Mouse (Mus musculus): ENCODE results near the gene Npas2. TPM values are rescaled to one million over a fixed set of nuclear protein-coding genes. Genes with fewer than 3 reads are reported as not detected.

Npas2 gene
- polyA plus RNA-seq, 1 experiment from 2014 or later = 9.8 TPM

DNA sequence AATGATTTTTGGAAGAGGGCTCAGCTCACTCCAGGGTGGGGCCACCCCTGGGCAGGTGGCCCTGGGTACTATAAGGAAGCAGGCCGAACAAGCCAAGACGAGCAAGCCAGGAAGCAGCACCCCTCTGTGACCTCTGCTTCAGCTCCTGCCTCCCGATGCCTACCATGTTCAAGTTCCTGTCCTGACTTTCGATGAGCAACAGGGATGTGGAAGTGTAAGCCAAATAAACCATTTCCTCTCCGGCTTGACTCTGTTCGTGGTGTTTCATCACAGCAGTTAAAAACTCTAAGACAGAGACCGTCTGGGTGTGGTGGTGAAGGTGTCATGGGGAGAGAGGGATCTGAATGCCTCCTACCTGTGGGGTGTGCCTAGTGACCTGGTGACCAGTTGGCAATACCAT lies 116.0 kb downstream of the Npas2 start:
- POLR2A ChIA-PET = no interaction called here
- CTCF ChIA-PET = no interaction called here
- DNase-seq (ENCODE audit: low read depth, low spot score) (no peak), ATAC-seq (no peak)
- no peak for TF ChIP-seq CTCF (IDR thresholded peaks at IDR 0.05)
- in situ Hi-C loops (cut with MboI; ENCODE audit: low pct_unique_long_range_greater_than_20kb) = no loop called here
- no peaks in the 10 kb centered on the region for H3K27me3 ChIP-seq

DNA sequence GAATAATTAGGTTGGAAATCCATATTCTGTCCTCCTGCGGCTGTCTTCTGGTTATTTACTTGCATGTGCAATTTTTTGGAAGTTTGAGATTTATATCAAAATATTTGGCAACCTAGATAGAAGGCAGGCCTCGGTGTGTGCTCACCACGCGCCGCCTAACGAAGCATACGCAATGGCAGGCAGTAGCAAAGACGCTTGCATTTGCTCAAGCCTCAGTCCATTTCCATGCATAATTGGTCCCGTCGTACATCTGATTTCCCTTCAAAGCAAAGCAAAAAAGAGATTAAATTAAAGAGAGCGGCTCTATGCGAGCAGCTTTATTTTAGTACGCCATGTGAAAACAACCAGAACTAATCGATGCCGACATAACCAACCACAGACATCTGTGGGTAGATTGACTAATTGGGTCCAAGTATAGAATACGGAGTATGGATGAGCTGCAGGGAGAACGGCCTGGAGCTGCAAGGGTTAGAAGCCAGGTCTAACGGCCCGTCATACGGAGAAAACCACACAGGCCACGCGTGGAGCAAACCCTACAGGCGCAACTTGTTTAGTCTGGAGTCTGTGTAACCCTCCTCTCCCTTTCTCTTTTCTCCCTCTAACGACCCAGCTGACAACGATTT lies 118.9 kb downstream of the Npas2 start:
- DNase-seq (ENCODE audit: low read depth, low spot score) (no peak), ATAC-seq (no peak)
- ChIA-PET CTCF (interaction anchor here (0.9 kb wide), 1 partner anchor 19 kb away, joined by 3 read pairs; no protein-coding TSS in a partner anchor), POLR2A (no interaction called here)
- in situ Hi-C loops (cut with MboI; ENCODE audit: low pct_unique_long_range_greater_than_20kb) = no loop called here
- TF ChIP-seq CTCF (IDR thresholded peaks at IDR 0.05) = no peak
- no peaks in the 10 kb centered on the region for H3K27me3 ChIP-seq

DNA sequence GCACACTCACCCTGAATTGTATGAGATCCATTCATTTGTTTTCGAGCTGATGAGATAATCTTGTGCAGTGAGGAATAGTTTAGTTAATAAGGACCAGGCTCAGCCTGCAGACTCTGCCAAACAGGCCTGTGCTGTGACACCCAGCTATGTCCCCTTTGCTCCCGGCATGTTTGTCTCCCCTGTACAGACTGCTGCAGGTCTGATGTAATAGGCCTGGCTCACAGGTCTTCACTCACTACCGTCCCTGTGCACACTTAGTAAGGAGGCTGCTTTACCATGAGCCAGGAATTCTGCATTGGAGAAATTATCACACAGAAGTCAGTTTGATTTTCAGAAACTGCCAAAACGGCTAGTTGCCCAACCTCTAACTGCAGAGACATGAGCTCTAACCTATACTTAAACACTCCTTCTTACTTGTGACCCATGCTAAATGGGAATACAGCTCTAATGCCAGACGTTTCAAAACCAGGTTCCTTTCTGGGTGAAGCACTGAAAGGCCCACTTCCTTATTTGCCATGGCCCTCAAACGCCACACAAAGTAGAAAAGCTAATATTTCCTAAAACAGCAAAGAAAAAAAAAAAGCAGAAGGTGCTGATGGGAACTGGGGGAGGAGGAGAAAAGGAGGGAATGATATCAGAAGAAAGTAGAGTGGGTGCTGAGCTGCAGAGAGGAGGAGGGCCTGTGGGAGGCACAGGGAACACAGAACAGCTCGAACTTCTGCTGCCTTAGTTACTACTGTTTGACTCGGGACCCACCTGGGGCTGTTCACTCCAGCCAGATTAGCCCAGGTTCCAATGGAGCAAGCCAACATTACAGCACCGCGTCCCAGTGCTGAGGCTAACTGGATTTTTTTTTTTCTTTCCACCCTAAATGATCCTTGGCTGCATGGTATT lies 120.1 kb downstream of the Npas2 start:
- ATAC-seq (no peak), DNase-seq (ENCODE audit: low read depth, low spot score) (no peak)
- no peaks in the 10 kb centered on the region for H3K27me3 ChIP-seq
- POLR2A ChIA-PET = no interaction called here
- CTCF ChIA-PET = no interaction called here
- TF ChIP-seq CTCF (IDR thresholded peaks at IDR 0.05) = no peak
- in situ Hi-C loops (cut with MboI; ENCODE audit: low pct_unique_long_range_greater_than_20kb) = no loop called here

DNA sequence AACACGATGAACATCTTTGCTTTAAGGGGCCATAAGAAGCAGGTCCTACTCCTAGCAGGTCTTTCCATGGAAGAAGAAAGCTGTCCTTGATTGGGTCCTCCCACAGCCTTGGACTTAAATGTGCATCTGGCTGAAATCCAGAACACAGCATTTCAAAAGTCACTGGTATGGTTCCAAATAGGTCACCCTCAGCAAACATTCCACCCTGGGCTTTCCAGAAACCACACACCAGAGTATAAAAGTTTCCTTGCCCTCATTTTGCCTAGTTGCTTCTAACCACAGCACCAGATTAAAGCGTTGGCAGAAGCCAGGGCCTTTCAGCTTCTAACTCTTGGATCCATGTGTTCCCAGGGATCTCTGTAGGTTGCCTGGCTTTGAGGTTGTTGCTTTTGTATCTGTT lies 124.4 kb downstream of the Npas2 start:
- DNase-seq (ENCODE audit: low read depth, low spot score) (peak; percentile 38), ATAC-seq (peak; percentile 60)
- H3K27me3 ChIP-seq = no peaks in the 10 kb centered on the region
- ChIA-PET POLR2A (interaction anchor here (0.6 kb wide), 1 partner anchor 1154 kb away, joined by 3 read pairs; no protein-coding TSS in a partner anchor), CTCF (interaction anchor here (1.1 to 1.6 kb wide), 2 partner anchors 9 to 11 kb away, joined by 3 to 5 read pairs; no protein-coding TSS in a partner anchor)
- in situ Hi-C loops (cut with MboI; ENCODE audit: low pct_unique_long_range_greater_than_20kb) = loop anchor here (5.0 kb wide), 1 partner anchor 66 kb away; no protein-coding TSS in a partner anchor
- no peak for TF ChIP-seq CTCF (IDR thresholded peaks at IDR 0.05)

DNA sequence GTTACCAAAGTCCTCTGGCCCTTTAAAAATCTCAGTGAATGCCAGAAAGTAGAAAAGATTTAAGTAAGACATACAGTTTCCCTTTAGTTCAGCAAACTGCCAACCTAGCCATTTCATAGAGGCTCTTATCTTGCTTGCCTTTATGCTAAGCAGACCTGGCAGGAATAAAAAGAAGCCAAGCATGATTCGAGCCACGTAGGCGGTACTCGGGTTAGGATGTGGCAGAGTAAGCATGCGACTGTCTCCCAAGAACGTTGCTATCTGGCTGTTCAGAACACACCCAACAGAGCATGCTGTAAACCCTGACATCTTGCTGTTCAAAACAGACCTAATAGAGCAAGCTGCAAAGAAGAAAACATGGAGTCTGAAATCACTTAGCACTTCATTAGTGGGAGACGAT lies 125.3 kb downstream of the Npas2 start:
- TF ChIP-seq CTCF (IDR thresholded peaks at IDR 0.05) = no peak
- in situ Hi-C loops (cut with MboI; ENCODE audit: low pct_unique_long_range_greater_than_20kb) = loop anchor here (5.0 kb wide), 1 partner anchor 67 kb away; no protein-coding TSS in a partner anchor
- ATAC-seq (no peak), DNase-seq (ENCODE audit: low read depth, low spot score) (no peak)
- POLR2A ChIA-PET = no interaction called here
- H3K27me3 ChIP-seq = no peaks in the 10 kb centered on the region
- CTCF ChIA-PET = interaction anchor here (1.1 to 1.6 kb wide), 2 partner anchors 10 to 12 kb away, joined by 3 to 5 read pairs; no protein-coding TSS in a partner anchor

DNA sequence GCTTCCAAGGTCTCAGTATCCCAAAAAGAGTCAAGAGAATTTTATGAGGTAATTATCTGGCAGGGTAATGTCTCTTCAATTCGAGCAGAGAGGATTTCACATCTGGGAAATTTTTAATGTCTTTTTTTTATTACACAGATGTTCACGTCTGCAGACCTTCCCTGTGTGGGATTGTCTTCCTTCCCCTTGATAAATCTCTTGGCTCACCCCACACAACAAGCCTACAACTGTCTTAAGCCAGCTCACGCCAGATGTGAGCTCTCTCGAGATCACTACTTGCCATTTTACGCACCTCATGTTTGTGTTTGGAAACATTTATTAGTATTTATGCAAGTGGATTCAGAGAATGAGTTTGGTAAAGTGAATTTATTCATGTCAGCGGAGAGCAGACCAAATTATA lies 128.4 kb downstream of the Npas2 start:
- no peak for DNase-seq (ENCODE audit: low read depth, low spot score)
- POLR2A ChIA-PET = no interaction called here
- no peaks in the 10 kb centered on the region for H3K27me3 ChIP-seq
- ATAC-seq = no peak
- in situ Hi-C loops (cut with MboI; ENCODE audit: low pct_unique_long_range_greater_than_20kb) = no loop called here
- no peak for TF ChIP-seq CTCF (IDR thresholded peaks at IDR 0.05)
- CTCF ChIA-PET = interaction anchor here (1.0 kb wide), 1 partner anchor 9 kb away, joined by 3 read pairs; no protein-coding TSS in a partner anchor

DNA sequence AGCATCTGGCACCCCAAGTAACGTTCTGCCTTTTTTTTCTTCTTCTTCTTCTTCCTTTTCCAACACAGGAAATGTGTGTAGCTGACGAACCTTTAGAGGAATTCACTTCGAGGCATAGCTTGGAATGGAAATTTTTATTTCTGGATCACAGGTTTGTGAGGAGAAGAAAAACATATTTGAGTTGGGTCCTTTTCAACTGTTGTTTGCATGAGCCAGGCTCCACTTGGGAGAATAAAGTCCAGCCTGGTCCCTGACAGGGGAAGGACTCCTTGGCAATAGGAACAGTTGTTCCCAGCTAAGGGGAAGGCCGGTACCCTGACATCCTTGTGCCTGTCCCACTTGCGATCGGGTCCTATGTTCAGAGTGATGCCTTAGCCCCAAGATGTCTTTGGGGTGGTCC lies 131.7 kb downstream of the Npas2 start:
- ATAC-seq = no peak
- no peaks in the 10 kb centered on the region for H3K27me3 ChIP-seq
- no peak for TF ChIP-seq CTCF (IDR thresholded peaks at IDR 0.05)
- DNase-seq (ENCODE audit: low read depth, low spot score) = no peak
- ChIA-PET POLR2A (no interaction called here), CTCF (no interaction called here)
- in situ Hi-C loops (cut with MboI; ENCODE audit: low pct_unique_long_range_greater_than_20kb) = no loop called here

DNA sequence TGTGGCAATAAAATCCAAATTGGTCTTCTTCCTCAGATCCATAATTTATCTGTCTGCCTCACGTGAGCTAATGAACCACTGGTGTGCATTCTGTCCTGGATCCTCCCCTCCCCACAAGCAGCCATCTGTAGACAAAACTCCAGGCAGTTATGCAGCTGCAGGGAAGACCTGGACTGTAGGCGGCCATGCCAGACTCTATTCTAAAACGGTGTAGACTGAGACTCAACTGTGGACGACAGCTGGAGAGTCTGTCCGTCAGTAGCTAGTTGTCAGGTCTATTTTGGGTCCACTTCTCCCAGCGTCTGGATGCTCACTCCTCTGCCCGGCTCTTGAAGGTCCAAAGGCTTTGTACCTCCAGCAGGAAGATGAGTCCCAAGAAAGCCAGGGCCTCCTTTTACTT lies 134.0 kb downstream of the Npas2 start:
- no peak for TF ChIP-seq CTCF (IDR thresholded peaks at IDR 0.05)
- no peaks in the 10 kb centered on the region for H3K27me3 ChIP-seq
- CTCF ChIA-PET = no interaction called here
- in situ Hi-C loops (cut with MboI; ENCODE audit: low pct_unique_long_range_greater_than_20kb) = no loop called here
- ATAC-seq (no peak), DNase-seq (ENCODE audit: low read depth, low spot score) (no peak)
- POLR2A ChIA-PET = no interaction called here

DNA sequence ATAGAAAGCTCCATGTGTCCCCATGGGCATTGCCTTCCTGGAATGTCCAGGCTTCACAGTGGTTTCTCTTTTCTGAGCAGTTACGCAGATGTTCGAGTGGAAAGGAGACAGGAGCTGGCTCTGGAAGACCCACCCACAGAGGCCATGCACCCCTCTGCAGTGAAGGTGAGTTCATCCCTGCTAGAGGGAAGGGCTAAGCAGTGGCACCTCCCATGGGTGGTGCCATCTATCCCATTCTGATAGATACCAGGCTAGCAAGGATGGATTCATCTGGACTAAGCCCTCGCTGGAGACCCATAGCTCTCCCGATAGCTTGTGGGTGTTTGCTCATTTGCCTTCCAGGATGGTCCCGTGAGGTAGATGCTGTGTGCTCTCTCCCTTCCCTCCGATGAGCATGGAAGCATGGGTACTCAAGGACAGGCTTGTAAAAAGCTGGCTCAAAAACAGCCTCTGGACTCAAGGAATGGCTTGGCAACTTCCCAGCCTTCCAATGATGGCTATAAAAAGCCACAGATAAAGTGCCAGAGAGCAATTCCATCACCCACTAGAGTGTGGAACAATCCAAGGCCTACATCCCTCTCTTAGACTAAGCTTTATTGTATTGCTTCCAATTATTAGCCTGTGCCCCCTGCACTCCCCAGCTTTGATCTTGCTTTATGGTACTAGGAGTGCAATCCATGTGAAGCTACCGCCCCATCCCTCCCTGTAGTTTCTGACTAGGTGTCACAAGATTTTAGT lies 137.5 kb downstream of the Npas2 start:
- DNase-seq (ENCODE audit: low read depth, low spot score) (no peak), ATAC-seq (no peak)
- ChIA-PET CTCF (interaction anchor here (0.8 to 1.3 kb wide), 3 partner anchors 9 to 100 kb away, joined by 3 to 5 read pairs (median 3); no protein-coding TSS in a partner anchor), POLR2A (interaction anchor here (0.6 to 1.7 kb wide), 2 partner anchors 40 to 82 kb away, joined by 3 to 4 read pairs; no protein-coding TSS in a partner anchor)
- in situ Hi-C loops (cut with MboI; ENCODE audit: low pct_unique_long_range_greater_than_20kb) = no loop called here
- no peak for TF ChIP-seq CTCF (IDR thresholded peaks at IDR 0.05)
- no peaks in the 10 kb centered on the region for H3K27me3 ChIP-seq

DNA sequence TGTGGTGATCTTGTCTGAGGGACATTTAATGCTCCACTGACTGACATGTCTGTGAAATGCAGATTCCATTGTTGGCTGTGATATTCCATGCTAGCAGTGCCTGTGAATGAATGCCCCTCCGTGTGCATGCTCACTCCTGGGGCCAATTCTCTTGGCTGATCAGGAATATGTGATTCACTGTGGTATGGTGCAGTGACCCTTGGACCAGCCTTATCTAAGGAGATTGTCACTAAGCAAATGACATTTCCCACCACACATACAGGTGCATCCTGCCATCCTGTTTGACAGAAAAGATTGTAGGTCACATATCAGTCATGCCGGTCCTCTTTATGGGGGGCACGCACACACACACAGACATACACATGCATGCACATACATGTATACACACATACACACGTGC lies 138.9 kb downstream of the Npas2 start:
- CTCF ChIA-PET = no interaction called here

More for the DNA sequence above, 138.9 kb downstream of the Npas2 start:
- H3K27me3 ChIP-seq = no peaks in the 10 kb centered on the region
- DNase-seq (ENCODE audit: low read depth, low spot score) = no peak
- in situ Hi-C loops (cut with MboI; ENCODE audit: low pct_unique_long_range_greater_than_20kb) = no loop called here
- ATAC-seq = no peak
- POLR2A ChIA-PET = no interaction called here
- no peak for TF ChIP-seq CTCF (IDR thresholded peaks at IDR 0.05)

Data from Patski (cell line).